Mouse (Mus musculus): ENCODE data around the gene Abtb1. TPM values are rescaled to one million over a fixed set of nuclear protein-coding genes. Genes with fewer than 3 reads are reported as not detected.
A peak's percentile ranks its signal among the peaks of the same experiment; 100 is the strongest.

Gene Abtb1
- total RNA-seq, 2 experiments from 2014 or later, result 18.7 to 21.0 TPM

DNA sequence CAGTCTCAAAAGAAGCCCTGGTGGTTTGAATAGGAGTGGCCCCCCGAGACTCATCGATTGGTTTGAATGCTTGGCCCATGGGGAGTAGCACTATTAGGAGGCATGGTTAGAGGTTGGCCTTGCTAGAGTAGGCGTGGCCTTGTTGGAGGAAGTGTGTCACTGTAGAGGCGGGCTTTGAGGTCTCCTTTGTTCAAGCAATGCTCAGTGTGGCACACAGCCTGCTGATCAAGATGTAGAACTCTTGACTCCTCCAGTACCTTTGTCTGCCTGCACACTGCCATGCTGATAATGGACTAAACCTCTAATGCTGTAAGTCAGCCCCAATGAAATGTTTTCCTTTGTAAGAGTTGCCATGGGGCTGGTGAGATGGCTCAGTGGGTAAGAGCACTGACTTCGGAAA, 9.1 kb downstream of the Abtb1 start:
- intact Hi-C loops (cut with DNase I), result loop anchor here (5.0 kb wide), 1 partner anchor 270 kb away; no protein-coding TSS in a partner anchor
- DNase-seq, result peak in 1 of 2 experiments; percentile 21

DNA sequence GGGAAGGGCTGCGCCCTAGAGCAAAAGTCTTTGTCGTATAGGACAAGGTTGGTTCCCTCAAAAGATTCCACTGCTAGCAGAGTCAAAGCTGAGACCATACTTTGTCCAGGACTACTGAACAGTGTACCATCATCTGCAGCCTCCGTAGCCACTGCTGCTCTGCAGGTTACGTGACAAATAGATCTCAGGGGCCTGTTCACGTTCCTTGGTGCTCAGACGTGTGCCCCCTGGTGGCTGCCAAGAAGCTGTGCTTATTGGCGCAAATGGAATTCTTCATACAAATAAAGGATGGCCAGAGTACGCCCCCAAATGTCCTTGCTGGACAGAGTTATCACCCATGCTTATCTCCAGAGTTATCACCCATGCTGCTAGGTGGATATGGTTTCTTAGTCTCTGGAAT, 10.3 kb downstream of the Abtb1 start:
- intact Hi-C loops (cut with DNase I), result loop anchor here (5.0 kb wide), 1 partner anchor 269 kb away; no protein-coding TSS in a partner anchor
- DNase-seq, result peak; percentile 65 to 71

DNA sequence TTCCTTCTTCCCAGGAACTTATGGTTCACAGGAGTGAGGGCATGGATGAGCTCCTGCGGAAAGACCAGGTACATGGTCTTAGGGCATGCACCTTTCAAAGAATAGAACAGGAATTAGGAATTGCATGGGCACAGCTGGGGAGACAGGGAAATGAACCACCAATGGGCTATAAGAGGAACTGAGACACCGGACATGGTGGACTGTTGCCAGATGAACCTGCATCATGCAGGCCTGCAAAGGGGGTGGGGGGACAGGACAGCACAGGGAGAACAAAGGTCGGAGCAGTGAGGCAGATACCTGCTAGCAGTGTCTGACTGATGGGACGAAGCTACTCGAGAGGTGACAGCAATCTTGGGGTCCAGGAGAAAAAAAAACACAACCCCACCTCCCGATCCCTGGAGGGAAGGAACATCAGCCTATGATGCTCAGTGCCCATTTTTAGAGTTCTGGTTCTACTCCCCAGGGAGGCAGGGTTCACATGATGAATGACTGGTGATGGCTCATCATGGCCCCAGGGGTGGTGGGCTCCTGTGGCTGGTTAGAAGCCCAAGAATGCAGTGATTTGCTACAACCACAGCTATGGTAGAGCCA, 11.6 kb downstream of the Abtb1 start:
- DNase-seq, result no peak
- intact Hi-C loops (cut with DNase I), result loop anchor here (5.0 kb wide), 1 partner anchor 268 kb away; no protein-coding TSS in a partner anchor

DNA sequence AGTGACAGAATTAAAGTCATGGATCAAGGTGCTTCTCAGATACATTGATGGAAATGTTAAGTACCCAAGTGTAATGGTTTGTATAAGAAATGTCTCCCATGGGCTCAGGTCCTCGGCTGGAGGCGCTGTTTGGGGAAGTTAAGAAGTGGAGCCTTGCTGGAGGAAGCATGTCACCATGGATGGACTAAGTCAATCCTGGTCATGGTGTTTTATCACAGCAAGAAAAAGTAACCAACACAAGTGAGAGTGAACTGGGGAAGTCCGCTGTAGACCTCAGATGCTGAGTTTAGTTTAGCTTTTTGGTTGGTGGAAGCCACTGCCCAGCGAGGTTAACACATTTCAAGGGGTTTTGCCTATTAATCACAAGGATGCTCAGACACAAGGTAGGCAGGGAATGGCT, 12.2 kb downstream of the Abtb1 start:
- DNase-seq, result no peak
- intact Hi-C loops (cut with DNase I), result loop anchor here (5.0 kb wide), 2 partner anchors 97 to 187 kb away; no protein-coding TSS in a partner anchor

DNA sequence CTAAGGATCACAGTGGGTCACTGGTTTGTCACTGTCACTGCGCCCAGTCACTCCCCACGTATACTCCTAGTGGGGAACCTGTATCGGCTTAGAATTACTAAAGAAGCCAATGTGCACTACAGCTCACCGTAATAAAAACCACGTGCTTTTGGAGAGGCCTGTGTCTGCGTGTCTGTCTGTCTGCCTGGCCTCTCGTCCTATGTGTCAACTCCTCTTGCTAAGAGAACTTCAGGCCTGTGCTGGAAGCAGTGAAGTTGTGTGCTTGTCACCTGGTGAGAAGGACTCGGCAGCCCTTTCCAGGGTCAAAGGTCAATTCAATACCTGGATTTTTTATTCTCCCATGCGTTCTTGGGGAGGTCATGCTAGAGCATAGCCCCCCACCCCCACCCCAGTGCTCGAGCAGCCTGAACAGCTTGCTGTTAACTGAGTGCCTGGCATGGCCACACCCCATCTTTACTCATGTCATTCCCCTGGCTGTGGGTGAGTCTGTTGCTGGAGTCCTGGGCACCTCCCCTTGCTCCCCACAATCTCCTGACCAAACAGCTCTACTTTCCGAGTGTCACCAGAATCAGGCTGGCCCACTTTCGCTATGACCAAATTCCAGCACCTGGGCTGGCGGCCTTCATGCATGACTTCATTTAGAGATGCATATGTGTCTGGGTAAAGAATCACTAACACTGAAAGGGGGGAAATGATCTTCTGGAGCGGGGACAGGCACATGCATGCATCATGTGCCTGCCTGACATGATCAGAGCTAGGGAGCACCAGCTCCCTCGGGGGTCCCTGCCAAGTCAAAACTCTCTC, 13.4 kb downstream of the Abtb1 start:
- intact Hi-C loops (cut with DNase I), result loop anchor here (5.0 kb wide), 2 partner anchors 96 to 186 kb away; no protein-coding TSS in a partner anchor
- no peak for DNase-seq

DNA sequence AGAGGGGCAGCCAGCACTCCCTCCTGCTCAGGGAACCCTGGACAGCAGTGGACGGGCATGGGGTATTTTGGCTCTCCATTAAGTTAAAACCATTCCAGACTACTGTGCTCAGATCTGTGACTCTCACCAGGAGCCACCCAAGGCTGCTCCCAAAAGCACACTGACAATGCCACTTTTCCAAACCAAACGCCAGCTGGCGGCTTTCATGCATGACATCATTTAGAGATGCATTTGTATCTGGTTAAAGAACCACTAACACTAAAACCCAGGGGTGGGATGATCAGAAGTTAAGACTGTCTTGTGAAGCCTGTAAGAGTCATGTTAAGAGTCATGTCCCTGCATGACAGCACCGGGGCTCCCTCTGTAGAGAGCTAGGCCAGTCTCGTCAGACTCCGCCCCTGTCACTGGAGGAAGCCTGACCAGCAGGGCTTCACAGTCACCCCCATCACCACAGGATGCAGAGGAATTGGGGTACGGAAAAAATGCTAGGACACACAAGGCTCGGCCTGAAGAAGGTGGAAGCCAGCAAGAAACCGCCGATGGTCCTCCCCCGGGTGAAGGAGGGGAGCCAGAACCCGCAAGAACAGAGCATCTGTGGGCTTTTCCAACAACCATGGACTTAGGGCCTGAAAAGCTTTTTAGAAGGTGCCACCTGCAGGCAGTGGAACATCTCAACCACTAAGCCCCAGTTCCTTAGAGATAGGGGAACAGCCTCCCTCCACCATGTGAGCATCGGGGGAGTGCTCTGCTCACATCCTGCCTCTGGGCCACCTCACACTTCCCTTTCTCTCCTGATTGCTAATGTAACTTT, 14.2 kb downstream of the Abtb1 start:
- intact Hi-C loops (cut with DNase I), result loop anchor here (2.0 to 5.0 kb wide), 3 partner anchors 95 to 239 kb away; no protein-coding TSS in a partner anchor

DNA sequence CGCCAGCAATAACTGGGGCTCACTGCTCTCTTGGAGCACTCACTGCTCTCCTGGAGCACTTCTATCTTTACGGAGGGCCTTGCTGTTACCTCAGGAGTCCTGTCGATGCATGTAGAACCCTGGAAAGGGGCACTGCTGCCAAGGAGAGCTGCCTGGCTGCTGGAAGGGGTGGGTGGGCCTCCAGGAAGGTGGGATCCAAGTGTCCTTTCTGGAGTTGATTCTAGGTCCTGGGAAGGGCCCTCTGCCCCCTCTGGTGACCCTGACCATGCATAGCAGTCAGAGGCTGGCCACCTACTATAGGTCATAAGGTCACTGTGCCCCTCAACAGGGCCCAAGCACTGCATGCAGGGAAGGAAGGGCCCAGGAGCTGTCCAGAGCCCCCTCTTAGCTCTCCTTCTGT, 14.8 kb downstream of the Abtb1 start:
- intact Hi-C loops (cut with DNase I), result loop anchor here (2.0 to 5.0 kb wide), 3 partner anchors 95 to 238 kb away; no protein-coding TSS in a partner anchor
- DNase-seq, result no peak

More for the DNA sequence above, 14.2 kb downstream of the Abtb1 start:
- no peak for DNase-seq

DNA sequence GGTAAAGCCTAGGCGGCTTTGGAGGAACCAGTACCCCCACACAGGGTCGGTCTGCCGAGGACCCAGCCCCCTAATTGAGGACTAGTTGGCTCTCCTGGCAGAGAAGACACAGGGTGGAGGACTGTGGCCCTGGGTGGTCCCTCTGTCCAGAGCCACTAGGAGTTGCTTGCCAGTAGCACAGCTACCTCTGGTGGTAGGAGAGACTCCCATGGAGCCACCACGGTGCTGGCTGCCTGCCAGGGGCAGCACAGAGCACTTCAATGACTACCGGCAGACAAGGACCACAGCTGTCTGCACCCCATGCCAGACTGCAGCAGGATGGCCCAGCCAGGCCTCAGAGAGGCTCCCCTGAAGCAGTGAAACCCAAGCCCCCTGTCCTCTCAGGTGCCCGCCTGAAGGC, 15.2 kb downstream of the Abtb1 start:
- peak; percentile 80 to 84 for DNase-seq
- intact Hi-C loops (cut with DNase I), result loop anchor here (2.0 to 5.0 kb wide), 3 partner anchors 94 to 238 kb away; no protein-coding TSS in a partner anchor

DNA sequence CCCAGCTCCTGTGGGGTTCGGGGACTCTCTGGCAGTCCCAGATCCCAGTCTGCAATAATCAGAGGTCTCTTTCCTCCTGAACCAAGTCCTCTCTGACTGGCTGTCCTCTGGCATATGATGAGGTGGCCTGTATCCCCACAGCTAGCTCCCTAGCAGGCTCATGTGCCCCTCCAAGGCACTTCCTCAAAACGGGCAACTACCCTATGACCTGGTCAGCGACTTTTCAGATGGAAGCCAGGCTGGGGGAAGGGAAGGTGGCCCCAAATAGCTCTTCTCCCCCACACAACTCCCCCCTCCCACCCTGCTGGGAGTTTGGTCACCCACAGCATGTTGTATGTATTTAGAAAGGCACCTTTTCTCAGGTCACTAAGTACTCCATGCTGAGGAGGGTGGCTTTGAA, 15.7 kb downstream of the Abtb1 start:
- DNase-seq, result no peak
- intact Hi-C loops (cut with DNase I), result loop anchor here (2.0 to 5.0 kb wide), 3 partner anchors 94 to 237 kb away; no protein-coding TSS in a partner anchor

DNA sequence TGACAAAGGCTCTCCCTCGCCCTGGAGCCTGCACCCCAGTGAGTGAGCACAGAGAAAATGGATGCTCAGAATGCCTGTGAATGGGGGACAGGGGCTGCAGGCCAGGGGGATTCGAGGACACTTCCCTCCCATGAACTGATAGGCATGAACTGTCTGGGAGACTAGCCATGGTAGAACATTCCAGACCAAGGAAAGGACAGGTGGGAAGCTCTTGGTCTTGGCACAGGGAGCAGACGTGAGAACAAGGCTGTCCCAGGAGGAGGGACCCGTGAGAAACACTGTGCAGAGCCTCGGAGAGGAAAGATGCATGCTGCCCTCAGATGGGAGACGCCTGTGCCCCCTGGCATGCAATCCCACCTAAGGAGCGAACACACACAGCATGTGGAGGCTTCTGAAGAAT, 17.6 kb downstream of the Abtb1 start:
- intact Hi-C loops (cut with DNase I), result loop anchor here (2.0 kb wide), 1 partner anchor 39 kb away; no protein-coding TSS in a partner anchor
- peak; percentile 47 to 48 for DNase-seq

DNA sequence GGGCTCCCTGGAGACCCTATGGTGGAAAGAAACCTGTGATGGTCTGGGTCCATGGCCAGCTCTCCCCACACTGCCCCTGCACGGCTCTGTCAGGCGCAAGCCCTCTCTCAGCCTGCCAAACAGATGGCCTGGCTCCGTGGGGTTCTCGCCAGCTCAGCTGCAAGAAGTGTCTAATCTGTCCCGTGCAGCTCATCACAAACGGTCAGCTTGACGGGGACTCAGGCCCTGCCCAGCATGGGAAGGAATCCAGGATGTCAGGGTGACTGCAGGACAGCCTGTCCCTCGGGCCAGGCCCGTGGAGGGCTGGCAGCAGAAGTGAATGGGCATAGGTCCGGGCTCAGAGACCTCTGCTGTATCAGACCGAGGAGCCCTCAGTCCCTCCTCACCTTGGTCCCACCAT, 19.9 kb downstream of the Abtb1 start:
- intact Hi-C loops (cut with DNase I), result no loop called here
- peak; percentile 90 to 93 for DNase-seq

DNA sequence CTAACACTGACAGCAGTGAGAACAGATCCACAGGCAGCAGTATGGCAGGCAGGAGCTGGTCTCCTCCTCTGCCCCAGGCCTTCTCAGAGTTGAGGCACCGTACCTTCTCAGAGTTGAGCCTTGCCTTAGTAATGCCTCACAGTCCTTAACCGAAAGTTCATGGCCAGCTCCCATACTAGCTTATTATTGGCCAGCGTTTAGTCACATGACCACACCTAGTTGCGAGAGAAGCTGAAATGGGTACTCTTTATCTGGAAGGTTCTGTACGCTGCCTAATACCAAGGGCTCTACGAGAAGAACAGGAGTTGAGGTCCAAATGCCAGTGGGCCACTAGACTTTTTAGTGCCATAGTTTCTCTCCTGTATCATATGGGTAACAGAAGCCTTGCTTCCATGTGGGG, 20.5 kb downstream of the Abtb1 start:
- no peak for DNase-seq
- intact Hi-C loops (cut with DNase I), result no loop called here

DNA sequence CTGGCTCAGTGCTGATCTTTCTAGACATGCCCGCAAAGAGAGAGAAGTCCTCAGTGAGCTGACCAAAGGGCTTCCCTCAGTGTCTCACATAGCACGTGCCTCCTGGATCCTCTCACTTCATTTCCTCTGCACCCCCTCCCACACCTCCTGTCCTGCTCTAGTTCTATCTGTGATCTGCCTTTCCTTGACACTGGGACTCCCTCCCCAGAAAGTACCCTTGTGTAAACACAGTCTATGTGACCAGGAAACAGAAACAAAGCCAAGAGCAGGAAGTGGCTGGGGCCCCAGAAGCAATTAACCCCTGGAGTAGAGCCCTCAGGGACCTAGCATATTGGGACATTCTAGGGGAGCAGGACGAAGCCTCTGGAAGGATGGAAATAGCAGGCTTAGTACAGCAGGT, 20.9 kb downstream of the Abtb1 start:
- DNase-seq, result peak in 1 of 2 experiments; percentile 42
- intact Hi-C loops (cut with DNase I), result no loop called here

DNA sequence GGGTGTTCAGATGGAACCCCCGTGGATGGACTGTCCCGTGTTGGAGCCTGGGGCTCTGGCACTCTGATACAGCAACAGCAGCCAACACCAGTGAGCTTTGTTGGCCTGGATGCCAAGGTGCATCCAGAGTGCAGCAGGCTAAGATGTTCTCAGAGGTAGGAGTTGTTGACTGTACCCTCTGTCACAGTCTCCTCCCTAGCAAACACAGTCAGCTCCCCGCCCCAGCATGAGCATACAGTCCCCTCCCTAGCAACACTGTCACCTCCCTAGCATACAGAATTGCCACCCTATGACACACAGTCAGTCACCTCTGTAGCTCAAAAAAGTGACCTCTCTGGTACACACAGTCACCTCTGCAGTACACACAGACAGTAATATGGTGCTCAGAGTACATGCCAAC, 24.9 kb downstream of the Abtb1 start:
- DNase-seq, result no peak
- intact Hi-C loops (cut with DNase I), result no loop called here

DNA sequence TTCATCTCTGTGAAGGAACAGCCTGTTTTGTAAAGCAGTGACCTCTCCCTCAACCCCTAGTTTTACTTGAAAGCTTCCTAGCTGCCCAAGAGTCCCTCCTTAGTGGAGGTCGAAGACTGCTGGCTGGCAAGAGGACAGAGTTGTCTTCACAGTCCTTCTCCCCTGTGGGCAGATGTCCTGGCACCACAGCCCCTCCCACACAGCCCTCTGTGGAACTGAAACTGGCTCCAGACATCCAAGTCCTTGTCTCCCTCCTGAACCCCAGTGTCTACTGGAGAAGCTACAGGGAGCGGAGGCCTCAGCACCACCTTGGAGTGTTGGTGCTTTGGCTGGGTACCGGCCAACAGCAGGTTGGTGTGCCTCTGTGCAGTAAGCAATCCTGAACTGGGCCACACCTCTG, 26.3 kb downstream of the Abtb1 start:
- no peak for DNase-seq
- intact Hi-C loops (cut with DNase I), result no loop called here

DNA sequence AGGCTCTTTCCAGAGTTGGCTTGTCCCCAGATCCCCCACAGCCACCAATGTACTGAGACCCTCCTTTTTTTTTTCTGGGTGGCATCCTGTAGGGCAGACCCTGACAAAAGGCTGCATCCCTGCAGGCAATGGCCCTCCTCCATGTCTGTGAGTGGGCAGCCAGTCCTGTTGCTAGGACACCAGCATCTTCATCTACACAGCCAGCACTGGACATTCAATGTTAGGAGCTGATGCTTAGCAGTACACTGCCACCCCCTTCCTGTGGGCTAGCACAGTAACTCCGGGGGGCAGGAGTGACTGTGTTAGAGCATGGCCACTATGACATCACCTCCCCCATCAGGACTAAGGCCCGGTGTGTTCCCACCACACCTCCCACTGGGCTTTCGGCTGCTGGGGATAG, 26.7 kb downstream of the Abtb1 start:
- no peak for DNase-seq
- intact Hi-C loops (cut with DNase I), result no loop called here

DNA sequence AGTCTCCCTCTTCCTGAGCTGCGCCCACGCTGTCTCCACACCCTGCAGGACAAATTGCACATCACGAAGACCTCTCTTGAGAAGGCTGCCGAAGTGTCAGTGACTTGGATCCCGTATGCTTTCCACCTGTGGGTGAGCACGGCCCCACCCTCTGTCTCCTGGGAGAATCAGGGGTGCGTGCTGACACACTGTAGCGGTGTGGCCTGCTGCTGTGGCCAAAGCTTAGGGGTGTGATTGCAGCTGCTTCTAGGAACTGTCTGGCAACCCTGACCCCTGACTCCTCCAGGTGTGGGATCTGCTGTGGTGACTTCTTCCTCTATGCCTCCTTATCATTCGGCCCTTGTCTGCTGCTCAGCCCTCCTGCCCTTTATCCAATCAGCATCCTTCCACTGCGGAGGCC, 28.0 kb downstream of the Abtb1 start:
- DNase-seq, result no peak
- intact Hi-C loops (cut with DNase I), result no loop called here

DNA sequence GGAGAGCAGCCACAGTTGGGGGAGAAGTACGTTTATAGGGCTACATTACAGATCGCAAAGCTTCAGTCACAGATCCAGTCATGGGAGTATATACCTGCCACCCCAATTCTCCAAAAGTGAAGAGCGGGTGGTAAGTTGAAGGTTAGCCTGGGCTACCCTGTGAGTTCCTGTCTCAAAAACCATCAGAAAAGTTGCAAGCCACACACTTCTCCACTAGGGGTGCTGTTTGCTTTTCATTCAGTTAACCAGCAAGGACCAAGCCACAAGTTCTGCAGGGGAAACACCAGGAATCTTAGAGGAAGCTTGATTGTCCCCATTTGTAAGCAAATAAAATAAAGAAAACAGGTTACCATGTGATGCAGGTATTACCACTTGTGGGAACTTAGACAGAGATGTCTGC, 28.9 kb downstream of the Abtb1 start:
- peak; percentile 56 to 71 for DNase-seq
- intact Hi-C loops (cut with DNase I), result no loop called here

DNA sequence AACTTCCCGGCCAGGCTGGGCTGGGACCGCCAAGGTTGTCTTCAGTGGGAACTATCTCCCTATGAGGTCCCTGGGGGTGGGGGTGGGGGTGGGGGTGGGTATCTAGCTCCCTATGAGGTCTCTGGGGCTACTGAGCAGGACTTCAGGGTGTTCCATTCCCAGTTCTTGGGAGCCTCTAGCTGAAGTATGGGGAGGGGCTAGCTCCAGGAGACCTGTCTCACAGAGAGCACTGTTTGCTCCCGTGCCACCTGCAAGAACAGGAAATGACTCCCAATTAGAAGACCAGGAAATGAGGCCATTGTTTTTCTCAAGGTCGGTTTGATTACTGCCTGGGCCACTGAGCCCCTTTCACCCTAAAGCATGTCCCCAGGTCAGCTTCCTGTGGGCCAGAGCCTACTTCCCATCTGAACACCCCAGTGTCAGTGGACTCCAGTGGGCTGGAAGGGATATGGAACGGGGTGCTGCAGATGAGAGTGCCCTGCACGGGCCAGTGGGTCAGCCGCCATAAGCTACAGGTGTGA, 29.8 kb downstream of the Abtb1 start:
- intact Hi-C loops (cut with DNase I), result no loop called here
- no peak for DNase-seq

DNA sequence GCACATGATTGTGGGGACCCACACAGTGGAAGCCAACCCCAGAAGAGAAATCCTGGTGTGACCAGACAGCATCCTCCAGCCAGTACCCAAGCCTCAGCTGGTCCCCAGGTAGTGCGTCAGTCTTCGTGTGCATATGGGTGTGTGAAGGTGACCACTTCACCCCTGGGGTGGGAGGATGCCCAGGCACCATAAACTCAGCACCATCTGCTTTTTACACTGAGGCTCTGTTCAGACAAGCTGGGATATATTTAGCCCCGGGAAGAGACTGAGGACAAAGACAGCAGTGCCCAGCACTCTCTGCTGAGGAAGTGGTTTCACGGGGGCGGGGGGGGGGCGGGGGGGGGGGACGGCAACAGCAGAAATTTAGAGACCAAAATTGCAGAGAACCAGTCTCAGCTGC, 30.4 kb downstream of the Abtb1 start:
- intact Hi-C loops (cut with DNase I), result no loop called here

DNA sequence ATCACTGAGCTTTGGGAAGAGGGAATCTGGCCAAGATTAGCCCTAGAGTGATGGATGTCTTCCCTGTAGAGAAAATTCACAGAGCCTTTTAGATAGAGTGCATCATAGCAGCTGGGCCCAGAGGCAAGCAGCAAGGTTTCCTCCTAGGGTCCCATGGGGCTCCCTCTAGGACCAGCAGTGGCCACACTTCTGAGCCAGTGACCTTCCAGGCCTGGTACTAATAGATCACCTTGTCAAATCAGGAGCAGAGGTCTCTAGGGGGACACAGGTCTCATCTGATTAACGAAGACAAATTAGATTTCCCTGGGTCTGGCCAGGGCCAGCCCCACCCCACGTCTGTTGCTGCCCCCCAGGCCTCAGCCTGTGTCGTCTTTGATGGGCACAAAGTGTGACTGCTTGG, 31.5 kb downstream of the Abtb1 start:
- intact Hi-C loops (cut with DNase I), result no loop called here
- no peak for DNase-seq

More for the DNA sequence above, 30.4 kb downstream of the Abtb1 start:
- DNase-seq, result no peak

Measured in heart, postnatal 10 days (tissue).